Mouse (Mus musculus): ENCODE results near the gene Zbtb8b. TPM values are rescaled to one million over a fixed set of nuclear protein-coding genes. Genes with fewer than 3 reads are reported as not detected.
"Not testable (repeated sequence)": the region's sequence is repeated elsewhere in the genome, so short reads cannot be mapped to it uniquely, and the experiment has no call there.

The Zbtb8b gene
- total RNA-seq (2021), result 0.15 and 0.30 TPM in 2 replicates
- long read RNA-seq, experiment 1, result 0 reads
- long read RNA-seq, experiment 2, result 0 reads

DNA sequence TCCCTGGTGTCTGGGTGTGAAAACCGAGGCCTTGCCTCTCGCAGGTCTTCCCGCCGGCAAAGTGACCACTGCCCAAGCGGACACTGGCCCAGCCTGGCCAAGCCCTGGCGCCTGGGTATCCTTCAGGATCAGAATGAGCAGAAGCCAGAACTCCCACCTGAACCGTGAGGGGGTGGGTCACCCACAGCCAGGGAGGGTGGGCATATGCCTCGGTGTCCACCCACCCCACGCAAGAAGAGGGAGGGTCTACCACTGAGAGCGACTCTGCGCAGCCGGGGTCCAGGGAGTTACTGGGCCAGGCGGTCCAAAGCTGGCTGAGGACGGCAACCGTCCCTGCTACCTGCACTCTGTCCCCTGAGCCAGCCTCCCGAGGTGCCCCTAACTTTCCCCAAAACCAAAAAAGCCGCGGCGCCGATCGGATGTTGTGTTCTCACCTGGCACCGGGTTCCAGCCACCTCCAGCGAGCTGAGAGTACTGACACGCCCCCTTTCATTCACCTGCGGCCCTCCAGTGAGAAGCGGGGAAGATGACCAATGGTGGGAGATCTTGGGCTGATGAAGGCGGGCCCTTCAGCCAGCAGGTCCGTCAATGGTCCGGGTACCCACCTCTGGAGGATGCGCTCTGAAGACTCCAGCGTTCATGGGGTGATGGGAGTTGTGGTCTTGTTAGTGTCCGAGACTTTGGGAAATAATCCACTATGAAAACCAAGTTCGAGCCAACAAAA is at the start of gene Zbtb8b:
TSS of gene Zbtb8b (minus strand) at position 514 of the 724 bp plus-strand sequence.
- peak; percentile 42 for DNase-seq

DNA sequence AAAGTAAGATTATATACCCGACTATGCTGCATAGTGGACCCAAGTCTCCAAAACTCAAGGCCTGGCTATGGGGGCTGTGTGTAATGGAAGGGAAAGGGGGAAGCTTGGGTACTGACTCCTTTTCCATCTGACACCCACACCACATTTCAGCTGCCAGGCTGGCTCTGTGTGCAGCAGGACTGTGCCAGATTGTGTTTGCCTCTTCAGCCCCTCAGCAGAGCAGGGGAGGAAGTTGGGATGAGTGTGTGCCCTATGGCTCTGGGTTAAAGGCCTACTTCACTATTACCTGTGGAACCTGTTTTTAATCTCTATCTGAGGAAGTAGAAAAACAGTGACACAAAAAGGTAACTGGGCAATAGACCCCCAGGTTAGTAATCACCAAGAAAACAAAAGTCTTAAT is 40.4 kb upstream of the Zbtb8b start:
- DNase-seq, result no peak

DNA sequence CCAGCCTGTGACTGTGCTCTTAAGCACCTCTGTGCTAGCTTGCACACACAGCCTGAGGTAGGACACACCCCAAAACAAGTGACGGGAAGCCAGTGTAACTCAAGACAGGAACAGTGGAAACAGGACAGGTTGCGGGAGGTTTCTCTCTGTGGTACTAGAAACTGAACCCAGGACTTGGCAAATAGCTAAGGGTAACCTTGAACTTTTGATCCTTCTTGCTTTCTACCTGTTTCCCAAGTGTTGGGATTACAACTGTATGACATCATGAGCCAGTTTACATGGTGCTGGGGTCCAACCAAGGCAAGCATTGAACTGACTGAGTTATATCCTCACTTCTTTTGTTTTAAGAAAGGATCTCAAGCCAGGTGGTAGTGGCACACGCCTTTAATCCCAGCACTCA is 39.2 kb upstream of the Zbtb8b start:
- no peak for DNase-seq

DNA sequence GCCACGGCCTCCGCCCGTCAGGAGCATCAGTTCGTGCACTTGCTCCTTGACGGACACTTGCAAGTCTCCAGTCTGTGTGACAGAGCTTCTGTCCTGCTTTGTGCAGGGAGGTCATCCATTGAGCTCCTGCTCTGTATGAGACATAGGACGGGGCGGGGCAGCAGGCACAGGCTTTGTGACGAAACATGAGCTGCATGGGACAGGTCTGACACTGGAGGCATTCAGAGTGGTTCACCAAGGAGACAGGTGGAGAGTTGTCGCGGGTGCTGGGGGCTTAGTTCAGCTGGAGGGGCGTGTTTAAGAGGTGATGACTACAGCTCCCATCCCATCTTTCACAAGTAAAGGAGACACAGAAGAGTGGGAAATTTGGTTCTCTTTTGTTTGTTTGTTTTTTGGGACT is 35.4 kb upstream of the Zbtb8b start:
- DNase-seq, result no peak

DNA sequence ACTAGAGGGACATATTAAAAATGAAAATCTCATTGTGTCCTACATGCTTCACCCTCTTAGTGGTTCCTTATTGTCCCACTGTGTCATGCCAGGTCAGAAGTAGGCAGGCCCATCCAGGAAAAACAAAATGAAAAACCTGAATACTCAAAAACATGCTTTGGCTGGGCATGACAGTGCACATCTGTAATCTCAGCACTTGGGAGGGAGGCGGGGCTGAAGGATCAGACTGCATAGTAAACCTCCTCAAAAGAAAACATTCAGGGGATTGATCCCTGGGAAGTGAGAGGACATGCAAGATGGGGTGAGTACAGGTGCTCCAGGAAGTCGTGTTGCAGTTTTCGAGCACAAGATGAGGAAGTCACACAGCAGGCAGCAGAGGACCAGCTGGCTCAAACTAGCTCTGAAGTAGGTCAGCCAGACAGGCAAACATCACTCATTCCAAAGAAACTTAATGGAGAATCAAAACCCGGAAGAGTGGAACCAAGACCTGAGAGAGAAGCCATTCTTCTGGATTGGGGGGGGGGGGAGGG is 23.7 kb upstream of the Zbtb8b start:
- no peak for DNase-seq

DNA sequence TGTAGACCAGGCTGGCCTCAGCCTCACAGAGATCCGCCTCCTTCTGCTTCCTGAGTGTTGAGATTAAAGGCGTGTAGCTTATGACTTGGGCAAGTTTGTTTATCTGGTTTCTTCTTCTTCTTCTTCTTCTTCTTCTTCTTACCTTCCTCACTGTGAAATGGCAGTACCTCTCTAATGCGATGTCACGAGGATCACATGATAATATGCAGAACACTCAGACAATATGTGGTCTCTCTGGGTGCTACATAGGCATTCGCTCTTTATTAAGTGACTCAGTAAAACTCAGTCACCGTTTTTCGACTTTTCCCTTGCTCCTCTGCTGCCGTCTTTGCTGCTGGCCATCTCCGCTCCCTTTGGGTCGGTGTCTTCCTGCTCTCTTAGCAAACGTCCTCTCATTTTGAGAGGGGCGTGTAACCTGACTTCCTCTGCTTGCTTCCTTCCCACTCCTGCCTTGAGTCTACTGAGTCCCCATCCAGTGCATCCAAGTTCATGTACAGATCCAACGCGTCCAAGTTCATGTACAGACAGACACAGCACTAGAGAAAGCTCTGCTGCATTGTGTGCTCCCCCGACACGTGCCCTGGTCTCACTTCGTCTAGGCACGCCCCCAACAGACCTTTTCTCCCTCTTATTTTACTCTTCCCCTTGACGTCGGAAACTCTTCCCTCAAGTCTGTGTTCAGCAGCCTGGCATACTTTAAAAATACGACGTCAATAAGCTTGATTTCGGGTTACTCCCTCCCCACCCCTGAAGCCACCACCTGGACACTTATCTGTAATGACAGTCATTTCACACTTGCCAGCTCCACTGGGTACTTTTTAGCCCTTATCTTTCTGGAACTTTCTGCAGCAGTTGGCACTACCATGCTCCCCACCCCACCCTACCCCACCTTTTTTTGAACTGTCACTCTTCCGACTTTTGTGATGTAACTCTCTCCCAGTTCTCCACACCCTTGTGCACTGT is 22.7 kb upstream of the Zbtb8b start:
- no peak for DNase-seq

DNA sequence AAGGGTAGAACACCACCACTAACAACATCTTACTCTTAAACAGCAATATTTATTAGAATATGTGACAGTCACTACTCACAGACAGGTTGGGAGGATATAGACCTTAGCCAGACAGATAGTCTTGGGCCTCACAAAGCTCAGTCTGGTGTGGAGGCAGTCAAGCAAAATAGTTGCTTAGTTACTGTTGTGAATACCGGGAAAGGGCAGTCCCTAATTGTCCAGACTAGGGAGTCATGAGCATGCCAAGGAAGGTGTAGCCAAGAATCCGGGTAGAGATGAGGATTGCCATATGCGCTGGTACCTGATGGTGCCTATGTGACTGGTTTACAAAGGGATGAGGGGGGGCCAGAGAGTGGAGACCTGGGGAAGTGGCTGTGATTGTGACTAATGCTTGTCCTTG is 21.5 kb upstream of the Zbtb8b start:
- DNase-seq, result peak; percentile 38

DNA sequence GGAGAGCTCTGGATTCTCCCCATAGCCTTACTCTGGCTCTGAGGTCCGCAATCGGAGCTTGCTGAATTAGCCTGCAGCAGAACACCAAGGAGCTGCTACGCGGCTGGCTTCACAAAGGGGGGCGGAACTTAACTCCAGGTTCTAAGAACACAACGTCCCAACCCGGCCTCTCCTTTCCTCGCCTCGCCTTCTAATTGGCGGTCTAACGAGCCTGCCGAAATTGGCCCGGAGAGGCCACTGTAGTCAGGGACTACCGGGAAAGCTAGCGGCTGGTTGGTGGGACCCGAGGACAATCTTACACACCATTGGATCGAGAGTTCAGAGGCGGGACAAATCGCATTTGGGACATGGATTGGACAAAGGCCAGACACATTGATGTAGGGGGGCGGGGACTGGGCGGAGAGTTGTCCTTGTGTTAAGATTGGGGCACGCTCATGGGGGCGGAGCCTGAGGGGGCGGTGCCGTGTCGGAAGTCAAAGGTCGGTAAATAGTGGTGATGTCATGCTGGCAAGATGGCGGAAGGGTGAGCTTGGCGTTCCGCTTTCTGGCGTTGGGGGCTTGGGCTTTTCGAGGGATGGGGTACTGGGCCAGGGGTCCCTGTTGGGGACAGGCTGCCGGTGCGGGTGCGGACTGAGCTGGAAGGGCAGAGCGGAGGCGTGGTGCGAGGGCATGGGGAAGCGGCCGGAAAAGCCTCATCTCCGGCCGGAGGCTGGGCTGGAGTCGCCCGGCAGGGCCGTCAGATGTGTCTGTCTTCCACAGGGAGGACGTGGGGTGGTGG is 20.7 kb upstream of the Zbtb8b start, which contains the start of gene Bsdc1:
TSS of gene Bsdc1 (plus strand) at position 399 of the 778 bp plus-strand sequence.
- peak; percentile 100 for DNase-seq

DNA sequence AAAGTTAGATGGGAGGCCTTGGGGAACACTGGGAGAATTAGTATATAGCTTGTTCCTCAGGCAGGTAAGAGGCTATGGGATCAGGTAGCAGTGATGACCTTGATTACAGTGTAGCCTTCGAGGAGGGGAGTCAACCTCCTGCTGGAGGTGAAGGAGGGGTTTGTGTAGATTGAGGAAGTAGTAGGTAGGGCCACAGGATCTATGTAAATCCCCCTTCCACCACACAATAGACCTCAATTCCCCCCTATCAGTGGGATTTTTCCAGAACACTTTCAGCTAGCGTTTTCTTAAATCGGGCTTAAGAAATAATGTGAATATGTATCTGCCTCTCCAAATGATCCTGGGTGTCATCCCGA is 20.2 kb upstream of the Zbtb8b start:
- DNase-seq, result no peak

DNA sequence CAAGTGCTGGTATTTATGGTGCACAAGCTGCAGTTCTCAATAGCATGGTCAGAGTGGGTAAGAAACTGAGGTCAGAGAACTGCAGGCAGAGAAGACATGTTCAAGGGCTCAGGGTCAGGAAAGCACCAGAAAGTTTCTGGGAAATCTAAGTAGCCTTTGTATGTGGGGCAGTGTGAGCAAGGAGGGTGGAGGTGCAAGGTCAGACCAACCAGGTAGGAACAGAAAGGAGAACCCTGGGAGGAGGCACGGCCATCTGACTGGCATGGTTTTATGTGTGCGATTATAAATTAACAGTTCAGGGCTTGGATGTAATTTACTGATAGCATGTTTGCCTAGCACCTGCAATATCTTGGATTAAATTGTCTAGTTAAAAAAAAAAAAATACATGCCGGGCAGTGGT is 19.1 kb upstream of the Zbtb8b start:
- DNase-seq, result no peak

DNA sequence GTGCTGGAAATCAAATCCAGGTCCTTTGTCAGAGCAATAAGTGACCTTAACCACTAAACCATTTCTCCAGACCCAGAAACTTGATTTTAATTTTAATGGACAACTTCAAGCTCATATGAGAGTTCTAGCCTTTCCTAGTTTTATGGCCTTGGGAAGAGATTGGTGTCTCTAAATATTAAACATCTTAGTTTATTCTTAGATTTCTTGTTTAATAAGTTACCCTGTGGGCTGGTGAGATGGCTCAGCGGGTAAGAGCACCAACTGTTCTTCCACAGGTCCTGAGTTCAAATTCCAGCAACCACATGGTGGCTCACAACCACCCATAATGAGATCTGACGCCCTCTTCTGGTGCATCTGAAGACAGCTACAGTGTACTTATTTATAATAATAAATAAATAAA is 16.7 kb upstream of the Zbtb8b start:
- DNase-seq, result not testable (repeated sequence)

DNA sequence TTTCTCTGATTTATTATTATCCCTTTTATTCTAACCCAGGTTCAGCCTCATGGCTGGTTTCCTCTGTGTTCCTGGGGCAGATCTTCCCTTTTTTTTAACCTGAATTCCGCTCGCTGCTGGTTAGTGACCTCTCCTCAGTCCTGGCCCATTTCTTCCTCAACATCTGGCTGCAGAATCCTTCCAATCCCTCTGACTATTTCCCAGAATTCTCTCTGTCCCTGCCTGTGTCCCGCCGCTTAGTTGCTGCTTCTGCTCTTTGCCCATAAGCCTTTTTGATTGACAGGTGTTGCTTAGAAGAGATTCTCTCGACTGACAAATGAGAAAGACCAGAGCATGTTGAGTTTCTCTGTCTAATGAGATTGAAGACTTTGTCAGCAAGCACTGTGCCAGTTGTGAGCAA is 15.5 kb upstream of the Zbtb8b start:
- DNase-seq, result no peak

DNA sequence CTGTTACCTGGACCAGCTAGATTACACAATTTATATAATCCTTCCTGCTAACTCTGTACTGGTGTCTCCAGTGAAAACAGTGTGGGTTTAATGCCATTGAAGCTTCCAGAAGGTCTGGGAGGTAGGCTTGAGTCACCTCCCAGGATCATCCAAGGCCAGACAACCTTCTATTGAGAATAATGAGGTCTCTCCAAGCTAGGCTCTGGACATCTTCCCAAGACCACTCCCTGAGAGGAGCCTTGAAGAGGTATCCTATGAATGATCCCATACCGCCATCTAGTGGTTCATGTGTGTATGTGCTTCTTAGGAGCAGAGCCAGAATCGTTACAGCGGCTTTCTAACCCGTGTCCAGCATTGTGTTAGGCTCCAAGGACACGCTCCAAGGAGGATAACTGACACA is 14.6 kb upstream of the Zbtb8b start:
- DNase-seq, result peak; percentile 79

DNA sequence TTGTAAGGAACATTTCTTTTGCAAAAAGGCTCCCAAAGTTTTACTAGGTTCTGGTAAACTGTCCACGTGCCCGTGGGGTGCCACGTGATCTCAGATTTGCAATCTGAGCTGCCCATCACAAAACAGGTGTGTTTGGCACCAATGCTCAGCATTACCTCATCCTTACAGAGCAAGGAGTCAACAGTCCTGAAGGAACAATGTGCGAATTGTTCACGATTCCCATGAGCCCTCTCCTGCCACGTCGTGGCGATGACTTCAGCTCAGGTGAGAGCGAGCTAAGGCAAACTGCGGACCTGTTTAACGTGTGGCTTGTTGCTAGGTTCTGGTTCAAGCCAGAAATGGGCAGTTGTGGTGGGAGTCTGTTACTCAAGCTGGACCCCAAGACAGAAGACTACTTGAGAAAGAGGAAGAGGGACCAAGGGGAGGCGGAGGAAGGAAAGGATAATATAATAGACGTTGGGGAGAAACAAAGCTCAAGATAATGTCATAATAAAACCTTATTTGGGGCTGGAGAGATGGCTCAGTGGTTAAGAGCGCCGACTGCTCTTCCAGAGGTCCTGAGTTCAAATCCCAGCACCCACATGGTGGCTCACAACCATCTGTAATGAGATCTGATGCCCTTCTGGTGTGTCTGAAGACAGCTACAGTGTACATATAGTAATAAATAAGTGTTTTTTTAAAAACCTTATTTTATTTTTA is 11.0 kb upstream of the Zbtb8b start:
- no peak for DNase-seq

DNA sequence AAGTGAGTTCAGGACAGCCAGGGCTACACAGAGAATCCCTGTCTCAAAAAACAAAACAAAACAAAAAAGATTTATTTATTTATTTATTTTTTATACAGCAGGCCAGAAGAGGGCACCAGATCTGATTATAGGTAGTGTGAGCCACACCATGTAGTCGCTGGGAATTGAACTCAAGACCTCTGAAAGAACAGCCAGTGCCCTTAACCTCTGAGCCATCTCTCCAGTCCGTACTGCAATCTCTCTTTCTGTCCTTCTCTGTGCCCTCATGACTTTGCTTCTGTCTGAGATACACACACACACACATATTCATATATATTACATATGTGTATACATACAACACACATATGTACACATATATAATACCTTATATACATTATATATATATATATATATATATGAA is 10.2 kb upstream of the Zbtb8b start:
- no peak for DNase-seq

DNA sequence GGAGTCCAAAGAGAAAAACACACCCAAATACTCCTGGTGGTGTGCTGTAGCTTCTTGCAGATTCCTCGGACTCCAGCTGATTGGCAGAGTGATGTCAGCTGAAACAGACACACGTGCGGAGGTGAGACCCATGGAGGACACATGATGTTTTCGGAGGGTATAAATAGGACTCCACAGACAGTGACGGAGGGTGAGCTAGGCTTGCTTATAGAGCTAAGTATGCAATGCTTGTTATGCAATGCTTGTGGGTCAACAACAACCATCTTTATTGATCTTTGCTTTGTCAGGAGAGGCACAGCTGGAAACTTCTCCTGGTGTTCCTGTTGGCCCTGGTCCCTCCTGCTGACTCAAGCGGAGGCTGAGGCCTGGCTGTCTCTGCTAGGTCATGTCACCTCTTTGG is 8.1 kb upstream of the Zbtb8b start:
- no peak for DNase-seq

DNA sequence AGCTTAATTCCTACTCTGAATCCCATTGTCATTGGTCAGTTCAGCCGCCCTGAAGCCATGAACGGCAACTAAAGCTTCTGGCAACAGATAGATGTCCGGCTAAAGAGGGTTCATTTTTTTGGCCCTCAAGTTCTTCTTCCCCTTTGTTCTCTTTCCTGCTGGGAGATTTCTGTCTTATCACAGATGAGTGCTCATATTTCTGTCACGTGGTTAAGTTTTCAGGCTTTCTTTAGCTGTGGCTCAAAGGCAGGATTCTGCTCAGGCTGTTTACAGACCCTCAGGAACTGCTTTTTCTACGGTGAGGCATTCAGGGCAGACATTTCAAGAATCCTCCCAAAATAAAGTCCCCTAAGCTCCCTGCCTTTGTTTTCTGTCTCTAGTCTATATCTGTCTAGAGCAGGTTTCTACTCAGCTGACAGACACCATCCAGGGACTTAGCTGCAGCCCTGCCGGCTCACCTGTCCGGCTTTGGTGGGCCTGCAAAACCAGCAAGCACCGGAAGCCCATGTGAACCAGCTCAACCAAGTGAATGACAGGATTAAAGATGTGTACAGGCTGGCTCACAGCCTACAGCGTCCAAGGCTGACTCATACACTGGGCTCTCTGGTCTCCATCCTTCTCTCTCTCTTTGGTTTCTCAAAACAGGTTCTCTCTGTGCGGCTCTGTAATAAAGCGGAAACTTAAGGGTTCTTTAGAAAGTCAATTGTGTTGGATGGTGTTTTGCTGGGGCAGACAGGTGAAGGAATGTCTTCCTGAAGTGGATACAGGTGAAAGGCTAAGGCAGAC is 7.3 kb upstream of the Zbtb8b start:
- no peak for DNase-seq

DNA sequence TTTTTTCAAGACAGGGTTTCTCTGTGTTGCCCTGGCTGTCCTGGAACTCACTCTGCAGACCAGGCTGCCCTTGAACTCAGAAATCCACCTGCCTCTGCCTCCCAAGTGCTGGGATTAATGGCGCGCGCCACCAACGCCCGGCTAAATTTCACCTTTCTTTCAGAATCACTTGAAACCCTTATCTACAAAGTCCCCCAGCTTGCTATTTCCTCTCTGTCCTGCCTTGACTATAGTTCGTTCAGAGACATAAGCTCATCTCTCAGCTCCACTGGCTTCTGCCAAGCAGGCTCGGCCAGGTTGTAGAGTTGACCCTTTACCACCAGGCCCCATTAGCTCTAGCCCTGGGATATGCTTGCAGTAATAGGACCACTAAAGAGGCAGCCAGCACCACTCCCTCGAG is 6.7 kb upstream of the Zbtb8b start:
- no peak for DNase-seq

DNA sequence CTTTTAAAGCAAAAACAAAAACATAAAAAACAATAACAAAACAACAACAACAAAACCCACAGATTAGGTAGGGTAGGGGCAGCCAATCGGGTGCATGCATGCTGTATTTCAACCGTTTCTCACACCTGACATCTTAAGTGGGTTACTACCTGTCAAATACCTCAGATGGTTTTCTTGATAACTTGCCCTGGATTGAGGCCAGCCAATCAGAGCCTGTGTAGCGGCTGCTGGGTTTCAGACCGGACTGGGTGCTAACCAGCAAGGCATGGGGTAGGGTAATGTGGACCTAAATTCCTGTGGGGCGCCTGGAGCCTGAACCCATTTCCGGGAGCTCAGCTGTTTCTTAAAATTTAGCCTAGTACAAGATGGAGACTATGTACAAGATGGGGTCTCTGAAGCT is 492 bp upstream of the Zbtb8b start:
- DNase-seq, result no peak

DNA sequence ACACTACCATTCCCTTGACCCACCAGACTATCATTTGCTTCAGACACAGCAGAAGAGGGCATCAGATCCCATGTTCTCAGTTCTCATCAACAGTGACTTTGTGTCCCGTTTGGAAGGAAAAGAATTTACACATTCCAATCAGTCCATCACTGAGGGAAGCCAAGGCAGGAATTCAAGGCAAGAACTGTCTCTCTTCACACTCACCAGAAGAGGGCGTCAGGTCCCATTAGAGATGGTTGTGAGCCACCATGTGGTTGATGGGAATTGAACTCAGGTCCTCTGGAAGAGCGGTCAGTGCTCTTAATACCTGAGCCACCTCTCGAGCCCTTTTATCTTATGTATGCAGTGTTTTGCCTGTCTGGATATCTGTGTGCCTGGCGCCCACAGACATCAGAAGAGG is 22.3 kb downstream of the Zbtb8b start:
- no peak for DNase-seq

DNA sequence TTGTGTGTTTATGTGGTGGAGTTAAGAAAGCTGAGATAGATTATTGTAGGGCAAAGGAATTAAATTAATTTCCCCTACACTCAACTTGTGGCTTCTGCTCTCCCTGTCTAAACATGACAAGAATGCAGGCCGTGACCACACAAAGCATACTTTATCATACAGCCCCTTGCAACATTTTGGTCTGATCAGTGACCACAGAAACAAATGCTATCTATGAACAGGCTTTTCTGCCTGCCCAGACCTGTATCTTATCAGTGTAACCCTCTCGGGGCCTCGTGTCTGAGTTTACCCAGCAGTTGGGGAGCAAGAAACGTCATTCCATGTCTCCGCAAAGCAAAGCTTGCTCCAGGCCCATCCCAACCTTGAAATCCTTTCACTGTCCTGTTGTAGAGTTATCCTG is 24.2 kb downstream of the Zbtb8b start:
- DNase-seq, result no peak

Data from adrenal gland, postnatal 14 days (tissue).